24 mouse cellular contexts compared by ENCODE assay signal in the genomic region with DNA sequence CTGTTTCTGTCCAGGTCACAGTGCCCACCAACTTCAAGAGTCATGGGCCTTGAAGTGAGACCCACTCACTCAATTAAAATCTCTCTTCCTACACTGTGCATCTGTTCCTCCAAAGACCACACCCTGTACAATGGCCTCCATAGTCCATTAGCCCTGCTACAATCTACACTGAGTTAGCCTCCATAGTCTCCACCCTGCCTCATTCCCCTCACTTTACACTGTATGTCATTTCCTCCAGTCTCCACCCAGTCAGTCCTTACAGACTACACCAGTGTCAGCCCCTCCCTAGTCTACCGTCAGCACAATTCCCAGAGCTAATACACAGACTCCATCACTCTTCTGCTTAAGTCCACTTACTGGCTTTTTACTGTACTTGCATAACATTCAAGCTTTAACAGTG. TPM values are rescaled to one million over a fixed set of nuclear protein-coding genes. Genes with fewer than 3 reads are reported as not detected.
DNase-seq lines count a peak whose midpoint lies in the region; ATAC-seq and TF ChIP-seq lines count a peak whose summit lies in the region.
"Had no signal": no experiment of that assay in that cellular context is flagged by ENCODE, and none has a peak within 500 bp of the region (broad histone marks: within the 10 kb centered on the region; RNA-seq: fewer than 3 reads in every experiment).

No protein-coding gene starts in this region.

- DNase-seq in heart, adult 11 months: peak; percentile 86
- DNase-seq in heart, adult 18-20 months: no peak
- DNase-seq in limb, embryonic 10.5 days (ENCODE audit: low spot score): no peak
- DNase-seq in stomach, postnatal 0 days (ENCODE audit: low spot score): no peak
- no peak for DNase-seq in left cerebral cortex, adult 8-10 months (ENCODE audit: low spot score in 2 of 2)
- DNase-seq: adrenal gland, postnatal 10 days; B cell, adult 2 months; cerebellum, adult 11 months; cerebellum, adult 8-10 months; cerebellum, postnatal 14 days; embryo, embryonic 11 days; gastrocnemius, postnatal 36 days; heart, postnatal 14 days had no signal

- H3K27me3 ChIP-seq in limb, embryonic 12.5 days: no peaks in the 10 kb centered on the region
- no peaks in the 10 kb centered on the region for H3K27me3 ChIP-seq in limb, embryonic 10.5 days (ENCODE audit: low read depth, poor library complexity, severe bottlenecking)
- H3K27me3 ChIP-seq in intestine, embryonic 15.5 days (replicated peaks): no peaks in the 10 kb centered on the region
- no peaks in the 10 kb centered on the region for H3K27me3 ChIP-seq in stomach, postnatal 0 days (ENCODE audit: control insufficient read depth, insufficient read depth, low read length)
- H3K27me3 ChIP-seq: embryonic facial prominence, embryonic 15.5 days; heart, embryonic 13.5 days; hindbrain, embryonic 13.5 days had no signal

- no peak for TF ChIP-seq CTCF in stomach, postnatal 0 days (IDR thresholded peaks at IDR 0.05; ENCODE audit: low read depth)

- H3K27ac ChIP-seq in limb, embryonic 12.5 days: no peak overlapping the region
- no peak overlapping the region for H3K27ac ChIP-seq in limb, embryonic 10.5 days
- H3K27ac ChIP-seq in intestine, embryonic 15.5 days: no peak overlapping the region
- H3K27ac ChIP-seq in stomach, postnatal 0 days (replicated peaks): no peak overlapping the region
- H3K27ac ChIP-seq: embryonic facial prominence, embryonic 15.5 days; forebrain, embryonic 10.5 days; heart, embryonic 13.5 days; hindbrain, embryonic 13.5 days; hindbrain, postnatal 0 days had no signal

- H3K4me2 ChIP-seq in limb, embryonic 12.5 days: no peak overlapping the region
- H3K4me2 ChIP-seq in intestine, embryonic 15.5 days (replicated peaks): no peak overlapping the region
- no peak overlapping the region for H3K4me2 ChIP-seq in stomach, postnatal 0 days (replicated peaks; ENCODE audit: low read depth)
- H3K4me2 ChIP-seq: embryonic facial prominence, embryonic 15.5 days; heart, embryonic 13.5 days; hindbrain, embryonic 13.5 days had no signal

- no peak overlapping the region for H3K4me3 ChIP-seq in limb, embryonic 12.5 days (replicated peaks)
- H3K4me3 ChIP-seq in limb, embryonic 10.5 days: no peak overlapping the region
- H3K4me3 ChIP-seq in intestine, embryonic 15.5 days (replicated peaks): no peak overlapping the region
- H3K4me3 ChIP-seq in stomach, postnatal 0 days (ENCODE audit: low read depth, low read length): no peak overlapping the region
- H3K4me3 ChIP-seq: embryonic facial prominence, embryonic 15.5 days; erythroblast, embryonic 14.5 days; forebrain, embryonic 10.5 days; heart, embryonic 13.5 days; hindbrain, embryonic 13.5 days had no signal

- H3K9ac ChIP-seq in limb, embryonic 12.5 days (replicated peaks): no peak overlapping the region
- no peak overlapping the region for H3K9ac ChIP-seq in intestine, embryonic 15.5 days
- H3K9ac ChIP-seq in stomach, postnatal 0 days (ENCODE audit: low read length): no peak overlapping the region
- H3K9ac ChIP-seq: embryonic facial prominence, embryonic 15.5 days; heart, embryonic 13.5 days; hindbrain, embryonic 13.5 days had no signal

- 0 out of 2 replicates have a peak, but pooled peaks have one; percentile 34 for ATAC-seq in limb, embryonic 12.5 days (ENCODE audit: insufficient number of reproducible peaks, insufficient read depth, low FRiP score, low TSS enrichment, low read depth)
- ATAC-seq in intestine, embryonic 15.5 days: 0 out of 2 replicates have a peak, but pooled peaks have one; percentile 23
- peak; percentile 66 for ATAC-seq in stomach, postnatal 0 days (ENCODE audit: low FRiP score, low TSS enrichment)
- ATAC-seq: CD4-positive, CD25-positive, alpha-beta regulatory T cell, adult 4 months; forebrain, embryonic 14.5 days; hindbrain, postnatal 0 days had no signal

- H3K4me1 ChIP-seq in limb, embryonic 12.5 days (replicated peaks): no peaks in the 10 kb centered on the region
- no peaks in the 10 kb centered on the region for H3K4me1 ChIP-seq in limb, embryonic 10.5 days
- H3K4me1 ChIP-seq in intestine, embryonic 15.5 days (replicated peaks): no peaks in the 10 kb centered on the region
- no peaks in the 10 kb centered on the region for H3K4me1 ChIP-seq in stomach, postnatal 0 days (replicated peaks; ENCODE audit: control insufficient read depth, insufficient read depth)
- H3K4me1 ChIP-seq: embryonic facial prominence, embryonic 15.5 days; forebrain, embryonic 10.5 days; heart, embryonic 13.5 days; hindbrain, embryonic 13.5 days had no signal

- H3K36me3 ChIP-seq in limb, embryonic 12.5 days: peaks cover 93% of the 10 kb centered on the region
- H3K36me3 ChIP-seq in limb, embryonic 10.5 days: peaks cover 77% of the 10 kb centered on the region
- H3K36me3 ChIP-seq in intestine, embryonic 15.5 days: peaks cover 19% of the 10 kb centered on the region; the same call in 1 of the 2 replicates
- peaks cover 25% of the 10 kb centered on the region for H3K36me3 ChIP-seq in stomach, postnatal 0 days (ENCODE audit: control insufficient read depth, insufficient read depth, low read length)

- H3K9me3 ChIP-seq in limb, embryonic 12.5 days: no peaks in the 10 kb centered on the region
- no peaks in the 10 kb centered on the region for H3K9me3 ChIP-seq in limb, embryonic 10.5 days (replicated peaks)
- no peaks in the 10 kb centered on the region for H3K9me3 ChIP-seq in intestine, embryonic 15.5 days
- H3K9me3 ChIP-seq in stomach, postnatal 0 days (ENCODE audit: control insufficient read depth, low read length): no peaks in the 10 kb centered on the region
- H3K9me3 ChIP-seq: embryonic facial prominence, embryonic 15.5 days; forebrain, embryonic 10.5 days; G1E; heart, embryonic 13.5 days; hindbrain, embryonic 13.5 days had no signal

- WGBS in limb, embryonic 12.5 days: 90% methylated on average over 1 of the region's 1 CpGs
- WGBS in limb, embryonic 10.5 days: 96% methylated on average over 1 of the region's 1 CpGs
- WGBS in intestine, embryonic 15.5 days: 68% methylated on average over 1 of the region's 1 CpGs
- WGBS in stomach, postnatal 0 days: 71% methylated on average over 1 of the region's 1 CpGs

- TF ChIP-seq EP300 in stomach, postnatal 0 days (optimal IDR thresholded peaks at IDR 0.05): no peak

RNA-seq across cellular contexts. Expression of gene Slc31a2, which starts 40.9 kb away (rescaled TPM):
- total RNA-seq in heart, adult 18-20 months (2021): 10 to 100 TPM; 20.7 to 24.1 TPM
- 11.7 and 14.0 TPM in 2 replicates for polyA plus RNA-seq in limb, embryonic 12.5 days (2016; fragmentation: Nextera tagmentation; extraction: Ambion mirVana)
- polyA plus RNA-seq in limb, embryonic 10.5 days (2016; fragmentation: Nextera tagmentation; extraction: Ambion mirVana): 10.8 and 11.0 TPM in 2 replicates
- polyA plus RNA-seq in intestine, embryonic 15.5 days (2015; fragmentation: Nextera tagmentation; extraction: Ambion mirVana): 17.0 and 19.9 TPM in 2 replicates
- 32.6 and 35.7 TPM in 2 replicates for polyA plus RNA-seq in stomach, postnatal 0 days (2015; fragmentation: Nextera tagmentation; extraction: Ambion mirVana)
- 10 to 100 TPM in 1 of 4 experiments, 1 to 10 TPM in 3; 7.9 to 11.2 (median 9.4) TPM for total RNA-seq in left cerebral cortex, adult 8-10 months (2022)
- polyA plus RNA-seq: erythroblast, embryonic 14.5 days had no signal

RNA-seq across cellular contexts. Expression of gene Fkbp15, which starts 57.1 kb away (rescaled TPM):
- 10 to 100 TPM; 16.4 to 17.7 TPM for total RNA-seq in heart, adult 18-20 months (2021)
- polyA plus RNA-seq in limb, embryonic 12.5 days (2016; fragmentation: Nextera tagmentation; extraction: Ambion mirVana): 23.2 and 24.6 TPM in 2 replicates
- polyA plus RNA-seq in limb, embryonic 10.5 days (2016; fragmentation: Nextera tagmentation; extraction: Ambion mirVana): 16.4 and 19.6 TPM in 2 replicates
- 23.7 and 24.7 TPM in 2 replicates for polyA plus RNA-seq in intestine, embryonic 15.5 days (2015; fragmentation: Nextera tagmentation; extraction: Ambion mirVana)
- 15.0 and 16.2 TPM in 2 replicates for polyA plus RNA-seq in stomach, postnatal 0 days (2015; fragmentation: Nextera tagmentation; extraction: Ambion mirVana)
- 10 to 100 TPM; 34.7 to 40.4 (median 38.3) TPM for total RNA-seq in left cerebral cortex, adult 8-10 months (2022)

RNA-seq across cellular contexts. Expression of gene Slc31a1, which starts 57.2 kb away (rescaled TPM):
- total RNA-seq in heart, adult 18-20 months (2021): 10 to 100 TPM; 17.3 to 18.7 TPM
- 42.8 and 48.6 TPM in 2 replicates for polyA plus RNA-seq in limb, embryonic 12.5 days (2016; fragmentation: Nextera tagmentation; extraction: Ambion mirVana)
- 42.2 and 48.7 TPM in 2 replicates for polyA plus RNA-seq in limb, embryonic 10.5 days (2016; fragmentation: Nextera tagmentation; extraction: Ambion mirVana)
- 96.6 and 102 TPM in 2 replicates for polyA plus RNA-seq in intestine, embryonic 15.5 days (2015; fragmentation: Nextera tagmentation; extraction: Ambion mirVana)
- polyA plus RNA-seq in stomach, postnatal 0 days (2015; fragmentation: Nextera tagmentation; extraction: Ambion mirVana): 51.4 and 55.0 TPM in 2 replicates
- total RNA-seq in left cerebral cortex, adult 8-10 months (2022): 10 to 100 TPM; 12.1 to 13.9 (median 13.0) TPM
